Mouse (Mus musculus): ENCODE measurements at regions not wholly inside any gene's neighbourhood (a gene's known extent, or its start where the extent isn't known, plus 50 kb on each side); places are given as distances from the start of the nearest gene placed in this dataset.

DNA sequence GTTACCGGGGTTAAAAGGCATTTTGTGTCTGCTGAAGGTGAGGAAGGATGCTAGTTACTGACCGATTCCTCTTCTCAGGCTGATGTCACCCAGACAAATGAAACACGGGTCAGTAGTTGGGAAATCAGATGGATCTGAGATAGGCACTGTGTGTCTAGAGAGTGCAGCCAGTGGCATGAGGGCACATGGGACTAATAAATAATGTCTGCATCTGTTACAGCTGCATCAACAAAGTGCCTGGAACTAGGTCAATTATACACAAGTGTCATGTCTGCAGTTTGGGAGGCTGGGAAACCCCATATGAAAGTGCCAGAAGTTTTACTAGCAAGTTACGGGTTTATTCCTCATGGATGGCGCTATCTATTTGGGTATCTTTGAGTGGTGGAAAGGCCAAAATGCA is 68.8 kb downstream of the Cxcl12 start:
- no peak for DNase-seq

DNA sequence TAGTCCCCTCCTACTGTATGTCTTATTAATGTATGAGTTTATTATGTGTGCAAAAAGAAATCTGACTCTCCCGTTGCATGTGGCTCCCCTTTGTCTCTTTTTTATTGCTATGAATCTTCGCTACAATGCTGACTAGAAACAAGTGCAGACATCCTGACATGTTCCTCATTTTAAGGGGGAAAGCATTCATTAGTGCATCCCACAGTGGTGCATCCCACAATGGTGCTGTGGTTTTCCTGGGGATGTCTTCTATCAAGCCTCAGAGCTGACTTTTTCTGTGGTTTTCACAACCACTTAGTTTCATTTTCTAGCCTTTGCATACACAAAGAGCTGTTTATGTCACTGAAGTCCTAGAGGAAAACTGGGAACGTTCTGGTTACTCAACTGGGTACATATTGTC is 72.9 kb downstream of the Cxcl12 start:
- no peak for DNase-seq

DNA sequence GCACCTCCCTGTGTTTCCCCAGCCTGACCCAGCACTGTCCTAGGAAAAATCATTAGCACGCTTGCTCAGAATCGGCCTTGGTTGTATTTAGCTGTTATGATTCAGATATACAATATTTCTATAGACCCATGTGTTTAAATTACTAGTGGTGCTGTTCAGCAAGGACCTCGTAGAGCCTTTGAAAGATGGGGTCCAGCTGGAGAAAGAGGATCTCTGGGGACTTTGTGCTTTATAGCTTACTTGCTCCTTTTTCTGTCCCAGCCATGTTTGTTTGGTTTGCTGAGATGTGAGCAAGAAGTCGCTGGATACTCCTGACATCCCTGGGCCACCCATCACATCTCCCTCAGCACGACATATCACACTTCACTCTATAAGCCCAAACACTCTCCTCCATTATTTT is 77.1 kb downstream of the Cxcl12 start:
- no peak for DNase-seq

DNA sequence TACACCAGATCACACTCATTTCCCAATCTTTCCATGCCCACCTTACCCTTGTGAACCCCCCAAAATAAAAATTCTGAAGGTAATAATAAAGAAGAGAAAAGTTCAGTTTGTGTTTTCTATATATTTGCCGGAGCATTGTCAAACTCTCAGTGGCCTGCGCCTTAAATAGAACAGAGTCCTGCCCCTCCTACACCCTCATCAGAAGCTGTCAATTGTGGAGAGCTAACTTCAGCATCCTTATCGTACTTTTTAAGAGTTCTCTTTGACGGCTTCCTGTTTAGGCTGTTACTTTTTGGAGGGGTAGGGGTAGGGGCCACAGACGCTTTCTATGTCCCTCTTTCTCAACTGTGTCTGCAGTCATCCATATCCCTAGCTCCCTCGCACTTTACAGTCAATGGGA is 77.5 kb downstream of the Cxcl12 start:
- DNase-seq = no peak

DNA sequence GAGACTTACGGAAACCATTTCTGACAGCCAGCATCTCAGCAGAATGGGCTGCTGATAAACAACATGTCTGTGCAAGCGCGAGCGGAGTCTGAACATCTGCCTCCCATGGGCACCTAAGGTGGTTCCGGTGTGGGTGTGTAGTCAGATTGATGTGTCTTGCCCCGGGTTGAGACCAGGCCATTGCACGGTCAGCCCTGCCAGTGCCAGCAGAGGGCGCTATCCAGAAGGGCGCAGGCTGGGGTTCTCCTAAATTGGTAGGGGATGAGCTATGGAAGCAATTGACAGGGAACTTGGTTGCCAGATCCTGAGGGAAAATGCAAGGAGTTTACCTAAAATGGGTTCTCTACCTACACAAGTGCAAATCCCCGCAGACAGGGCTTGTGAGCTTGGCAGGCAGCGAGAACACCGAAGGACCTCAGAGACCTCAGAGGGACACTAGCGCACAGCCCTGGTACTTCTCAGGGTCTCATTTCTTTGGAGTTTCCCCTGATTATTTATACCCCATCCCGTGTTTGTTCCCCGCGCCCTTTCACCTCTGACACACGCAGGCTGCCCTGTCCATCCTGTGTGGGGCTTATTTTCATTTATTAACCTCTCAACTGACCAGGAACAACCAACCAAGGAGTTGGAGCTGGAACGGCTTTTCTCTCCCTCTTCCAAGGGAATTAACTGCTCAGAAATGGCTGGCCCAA is 81.0 kb downstream of the Cxcl12 start:
- DNase-seq = no peak

DNA sequence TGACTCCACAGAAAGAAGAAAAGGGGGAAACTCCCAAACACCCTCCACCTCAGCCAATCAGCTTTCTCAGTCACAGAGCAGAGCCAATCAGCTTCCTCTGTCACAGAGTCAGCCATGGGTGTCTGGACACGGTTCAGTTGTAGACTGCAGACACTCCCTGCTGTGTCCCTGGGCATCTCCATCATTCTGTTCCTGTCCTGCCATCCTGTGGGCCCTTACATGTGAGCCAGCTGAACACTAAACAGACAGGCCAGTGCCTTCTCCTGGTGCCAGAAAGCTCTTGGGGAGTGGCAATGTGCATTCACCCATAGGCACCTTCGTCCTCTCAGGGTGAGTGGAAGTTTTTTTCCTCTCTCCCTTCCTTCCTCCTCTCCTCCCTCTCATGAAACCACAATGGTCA is 81.7 kb downstream of the Cxcl12 start:
- DNase-seq = no peak

DNA sequence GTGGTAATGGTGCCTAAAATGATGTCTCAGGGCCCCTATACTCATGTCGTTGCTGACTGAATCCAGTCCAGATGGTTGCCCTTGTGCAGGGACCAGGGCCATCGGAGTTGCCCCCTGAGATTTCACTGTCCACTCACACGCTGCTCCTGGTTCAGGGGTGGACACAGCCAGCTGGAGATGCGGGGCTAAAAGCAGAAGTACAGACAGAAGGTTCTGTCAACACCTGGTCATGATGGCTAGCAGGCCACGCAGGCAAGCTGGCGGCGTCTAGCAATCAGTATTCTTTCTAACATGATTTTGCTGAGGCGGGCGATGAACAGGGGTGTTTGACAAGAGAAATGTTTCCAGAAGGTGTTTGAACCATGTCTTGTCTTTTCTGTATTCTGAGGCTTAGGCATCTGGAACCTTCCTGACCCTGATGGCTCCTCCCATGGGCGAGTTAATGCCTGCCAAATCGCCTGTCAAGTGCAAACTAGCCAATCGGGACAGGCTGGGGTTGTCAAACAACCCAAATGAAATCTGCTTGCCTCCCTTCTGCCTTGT is 83.1 kb downstream of the Cxcl12 start:
- DNase-seq = no peak

DNA sequence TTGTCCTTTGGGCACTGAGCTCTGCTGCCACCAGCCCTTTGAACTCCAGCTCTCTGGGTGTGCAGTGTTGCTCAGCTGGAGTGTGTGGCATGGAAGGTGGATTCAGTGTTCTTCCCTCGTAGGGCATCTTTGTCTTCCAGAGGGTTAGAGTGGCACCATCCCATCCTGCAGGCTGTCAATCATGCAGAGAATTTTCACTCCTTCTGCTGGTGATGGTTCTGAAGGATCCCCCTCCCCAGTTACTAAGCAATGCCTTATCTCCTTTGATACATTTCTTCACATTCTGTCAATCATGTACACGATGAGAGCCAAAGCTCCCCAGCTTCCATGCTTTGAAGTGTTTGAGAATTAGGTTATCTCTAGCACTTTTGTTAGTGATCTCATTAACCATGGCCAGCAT is 84.0 kb downstream of the Cxcl12 start:
- DNase-seq = no peak

DNA sequence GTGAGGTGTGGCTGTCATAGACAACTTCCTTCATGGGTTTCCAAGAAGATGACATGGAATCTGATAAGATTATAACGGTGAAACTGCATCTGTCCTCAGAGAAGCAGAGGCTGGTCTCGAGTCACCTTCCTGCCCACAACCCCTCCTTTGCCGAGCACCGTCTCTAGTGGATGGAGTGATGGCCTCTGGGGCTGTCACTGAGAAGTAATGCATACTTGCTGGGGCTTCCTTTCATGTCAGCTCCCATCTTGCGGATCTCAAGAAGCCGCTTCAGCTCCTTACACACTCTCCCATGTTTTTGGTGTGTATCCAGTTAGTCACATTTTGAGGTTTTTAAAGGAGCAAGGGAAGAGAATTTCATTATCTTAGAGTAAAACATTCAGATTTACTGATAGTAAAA is 84.7 kb downstream of the Cxcl12 start:
- DNase-seq = no peak

DNA sequence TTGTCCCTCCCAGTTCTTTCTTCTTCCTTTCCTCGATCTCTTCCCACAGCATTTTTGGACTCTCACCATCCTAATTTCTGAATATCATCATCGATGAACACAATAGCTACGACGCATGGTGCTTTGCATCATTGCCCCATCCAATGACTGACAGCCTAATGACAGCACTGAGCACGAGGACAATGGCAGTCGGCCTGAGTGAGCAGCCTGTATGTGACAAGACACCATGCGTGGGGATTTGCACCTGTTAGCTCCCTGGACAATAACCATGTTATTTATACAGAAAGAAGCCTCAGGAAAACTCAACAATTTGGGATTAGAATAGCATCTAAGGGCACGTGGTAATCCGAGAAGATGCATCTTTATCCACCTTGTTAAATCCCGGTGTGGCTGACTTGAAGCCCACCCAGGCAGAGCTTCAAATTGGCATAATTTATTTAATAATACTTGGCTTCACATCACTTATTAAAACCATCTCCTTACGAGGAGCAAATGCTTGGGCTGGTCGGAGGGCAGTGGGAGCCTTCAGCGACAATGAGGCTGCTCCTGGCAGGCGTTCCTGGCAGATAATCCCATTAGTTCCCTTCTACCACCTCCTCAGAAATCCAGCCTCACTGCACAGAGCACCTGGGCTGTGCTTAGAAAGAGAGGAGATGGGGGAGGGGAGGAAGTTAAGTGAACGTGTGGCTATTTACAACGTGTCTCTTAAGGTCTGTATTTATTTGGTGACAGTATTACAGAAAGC is 85.4 kb downstream of the Cxcl12 start:
- no peak for DNase-seq

DNA sequence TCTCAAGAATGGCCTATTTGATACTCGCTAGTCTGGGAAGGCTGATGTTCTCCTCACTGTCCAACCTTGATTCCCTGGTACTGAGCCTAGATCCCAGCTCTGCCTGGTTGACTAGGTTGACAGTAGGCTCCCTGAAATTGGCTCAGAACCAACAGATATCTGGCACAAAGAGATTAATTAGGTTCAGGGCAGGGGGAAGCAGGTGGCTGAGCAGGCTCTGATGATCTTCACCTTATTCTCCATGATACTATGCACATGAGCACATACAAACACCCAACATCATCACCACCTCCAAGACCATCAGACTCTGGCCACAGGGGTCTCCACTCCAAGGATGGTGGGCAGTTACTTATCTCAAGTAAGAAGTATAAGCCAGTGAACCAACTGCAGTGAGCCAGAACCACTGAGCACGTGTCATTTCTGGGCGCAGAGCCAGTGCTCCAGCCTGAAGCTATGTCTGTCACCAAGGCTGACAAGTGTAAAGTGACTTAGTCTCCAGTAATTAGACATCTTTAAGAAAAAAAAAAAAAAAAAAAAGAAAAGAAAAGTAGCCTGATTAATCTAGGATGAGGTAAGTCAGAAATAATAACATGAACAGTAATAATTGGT is 86.4 kb downstream of the Cxcl12 start:
- peak; percentile 20 for DNase-seq

DNA sequence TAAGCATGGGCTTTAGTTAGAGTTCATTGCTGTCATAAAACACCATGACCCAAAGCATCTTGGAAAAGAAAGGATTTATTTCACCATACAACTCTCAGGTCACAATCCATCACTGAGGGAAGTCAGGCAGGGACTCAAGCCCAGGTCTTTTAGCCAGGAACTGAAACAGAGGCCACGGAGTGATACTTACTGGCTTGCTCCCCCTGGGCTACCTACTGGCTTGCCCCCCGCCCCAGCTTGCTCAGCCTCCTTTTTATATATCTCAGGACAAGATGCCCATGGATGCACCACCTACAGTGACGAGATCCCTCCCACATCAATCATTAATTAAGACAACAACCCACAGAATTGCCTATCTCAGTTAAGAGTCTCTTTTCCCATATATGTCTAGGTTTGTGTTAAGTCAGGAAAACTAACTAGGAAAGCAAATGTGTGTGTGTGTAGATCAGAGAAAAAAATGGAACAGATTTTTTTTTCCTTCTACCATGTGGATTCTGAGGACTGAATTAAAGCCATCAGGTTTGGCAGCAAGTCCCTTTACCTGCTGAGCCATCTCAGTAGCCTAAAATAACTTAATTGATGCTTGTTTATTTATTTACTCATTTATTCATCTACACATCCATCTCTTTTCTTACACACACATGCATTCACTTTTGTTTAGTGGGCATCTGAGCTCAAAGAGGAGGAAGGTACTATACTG is 87.2 kb downstream of the Cxcl12 start:
- DNase-seq = no peak

DNA sequence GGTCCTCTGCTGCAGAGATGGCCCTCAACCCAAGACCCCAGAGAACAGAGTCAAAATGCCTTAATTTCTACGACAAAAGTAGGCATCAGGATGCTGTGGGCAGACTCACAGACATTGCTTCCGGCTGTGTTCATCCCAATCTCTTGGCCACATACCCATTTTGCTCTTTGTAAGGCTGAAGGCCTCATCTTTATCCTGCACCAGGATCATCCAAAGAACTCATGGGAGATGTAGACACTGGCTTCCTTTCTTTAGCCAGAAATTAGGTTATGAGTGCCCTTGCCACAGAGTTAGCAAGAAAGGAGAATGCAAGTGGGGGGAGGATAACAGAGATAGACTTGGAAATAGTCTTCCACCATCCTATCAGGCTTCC is 87.8 kb downstream of the Cxcl12 start:
- no peak for DNase-seq

DNA sequence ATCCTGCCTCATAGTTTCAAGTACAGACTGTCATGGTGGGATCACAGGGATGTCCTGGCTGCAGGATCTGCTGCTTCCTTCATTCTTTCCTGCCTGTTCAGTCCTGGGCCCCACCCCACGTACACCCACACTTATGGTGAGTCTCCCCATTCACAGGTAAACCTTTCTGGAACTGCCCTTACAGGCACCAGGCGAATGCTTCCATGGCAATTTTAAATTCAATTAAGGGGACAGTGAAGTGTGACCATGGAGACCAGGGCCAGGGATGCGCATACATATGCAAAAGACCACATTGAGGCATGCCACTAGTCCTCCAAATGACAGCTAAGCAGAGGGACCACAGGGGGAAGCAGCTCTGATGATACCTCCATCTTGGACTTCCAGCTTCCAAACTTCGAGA is 89.3 kb downstream of the Cxcl12 start:
- no peak for DNase-seq

DNA sequence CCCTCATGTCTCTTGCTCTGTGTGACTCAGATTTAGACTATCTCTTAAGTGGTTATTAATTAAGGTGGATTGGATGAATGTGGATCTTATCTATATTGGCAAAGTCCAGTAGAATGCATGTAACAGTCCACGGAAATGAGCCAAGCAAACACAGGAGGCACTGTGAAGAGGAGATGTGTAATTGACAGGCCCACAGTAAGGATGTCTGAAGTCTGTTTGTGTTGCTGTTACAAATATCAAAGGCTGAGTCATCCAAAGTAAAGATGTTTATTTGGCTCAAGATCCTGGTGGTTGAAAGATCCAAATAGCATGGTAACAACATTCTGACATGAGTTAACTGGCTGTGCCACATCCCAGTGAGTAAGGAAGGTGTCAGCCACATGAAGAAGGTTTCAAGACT is 99.6 kb downstream of the Cxcl12 start:
- DNase-seq = no peak

DNA sequence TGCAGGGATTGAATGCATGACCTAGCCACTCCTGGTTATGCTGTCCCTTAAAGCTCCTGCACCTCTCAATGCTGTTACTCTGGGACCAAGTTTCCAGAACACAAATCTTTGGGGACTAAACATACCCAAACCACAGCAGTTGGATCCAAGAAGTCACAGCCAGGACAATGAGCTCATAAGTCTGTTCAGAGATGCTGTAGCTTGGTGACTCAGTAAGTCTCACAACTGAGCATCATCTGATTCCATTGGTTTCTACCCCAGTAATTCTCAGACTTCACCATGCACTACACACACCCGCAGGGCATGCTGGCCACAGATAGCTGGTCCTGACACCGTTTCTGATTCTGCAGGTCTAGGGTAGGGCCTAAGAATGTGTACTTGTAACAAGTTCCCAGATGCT is 100.0 kb downstream of the Cxcl12 start:
- no peak for DNase-seq

DNA sequence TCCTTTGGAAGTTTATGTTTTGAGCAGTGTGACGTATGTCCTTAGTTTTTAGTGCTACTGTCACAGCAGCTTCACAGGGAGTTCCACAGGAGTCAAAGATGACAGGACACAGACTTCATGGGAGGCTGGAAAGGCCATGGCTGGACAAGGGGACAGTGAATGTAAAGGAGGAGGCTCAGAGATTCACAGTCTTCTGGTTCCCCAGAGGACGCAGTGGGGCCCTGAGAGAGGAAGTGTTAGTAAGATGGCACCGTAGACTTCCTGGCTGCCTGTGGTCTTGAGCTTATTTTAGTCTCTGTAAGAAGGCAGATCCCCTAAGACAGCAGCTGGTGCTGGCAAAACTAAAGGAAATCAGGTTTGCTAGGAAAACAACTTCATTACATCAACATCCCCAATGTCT is 101.9 kb downstream of the Cxcl12 start:
- DNase-seq = no peak

DNA sequence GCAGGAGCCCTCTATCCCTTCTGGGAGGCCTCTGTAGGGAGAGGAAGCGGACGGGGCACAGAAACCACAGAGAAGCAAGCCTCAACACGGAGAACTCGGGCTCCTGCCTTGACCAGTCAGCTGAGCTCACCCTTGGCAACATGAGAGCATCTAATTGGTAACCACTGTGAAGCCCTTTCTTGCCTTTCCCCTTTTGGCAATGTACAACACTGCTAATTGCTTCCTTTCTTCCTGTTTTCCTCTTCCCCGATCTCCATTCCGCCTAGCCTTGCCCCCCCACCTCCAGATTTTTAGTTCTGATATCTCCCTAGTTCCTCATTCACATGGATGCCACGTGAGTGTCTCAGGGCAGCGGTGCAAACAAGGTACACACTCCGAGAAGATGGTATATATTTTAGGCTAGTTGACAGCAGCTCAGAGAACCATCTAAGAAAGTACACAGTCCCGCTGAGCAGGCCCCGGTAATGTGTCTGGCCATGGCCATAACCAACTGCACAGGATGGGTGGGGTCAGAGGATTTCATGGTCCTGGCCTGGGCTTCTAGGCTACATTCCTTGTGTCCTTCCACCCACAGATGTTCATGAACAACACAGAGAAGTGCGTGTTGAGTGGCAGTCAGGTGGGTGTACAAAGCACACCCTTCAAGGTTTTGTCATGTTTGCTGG is 103.4 kb downstream of the Cxcl12 start:
- no peak for DNase-seq

DNA sequence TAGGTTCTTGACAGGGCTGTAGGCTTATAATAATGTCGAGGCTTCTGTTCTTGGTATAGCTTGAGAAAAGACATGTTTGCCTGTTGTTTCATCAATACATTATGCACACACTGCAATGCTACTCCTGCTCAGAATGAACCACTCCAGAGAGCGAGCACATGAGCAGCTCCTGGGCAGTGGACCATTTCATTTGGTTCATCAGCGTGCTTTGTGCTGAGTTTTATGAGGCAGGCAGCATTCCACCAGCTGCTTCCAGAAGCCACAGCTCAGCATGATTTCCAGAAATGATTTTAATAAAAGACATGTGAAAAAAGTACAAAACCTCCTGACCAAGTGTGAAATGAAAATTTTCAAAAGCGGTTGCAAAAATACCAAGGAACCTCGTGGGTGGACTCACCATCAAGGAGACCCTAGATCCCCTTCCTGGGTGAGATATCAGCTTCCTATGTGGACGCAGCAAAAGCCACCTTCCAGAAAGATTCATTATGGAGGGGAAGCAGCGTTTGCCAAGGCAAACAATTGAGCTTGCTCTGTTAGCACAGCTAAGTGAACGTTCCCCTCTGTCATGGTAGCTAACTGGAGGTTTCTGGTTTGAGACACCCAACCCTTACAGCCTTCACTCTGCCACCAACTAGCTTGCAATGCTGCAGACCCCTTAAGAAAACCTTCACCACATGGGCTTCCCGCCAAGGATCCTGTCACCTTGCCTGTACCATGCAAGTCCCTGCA is 104.1 kb downstream of the Cxcl12 start:
- no peak for DNase-seq

DNA sequence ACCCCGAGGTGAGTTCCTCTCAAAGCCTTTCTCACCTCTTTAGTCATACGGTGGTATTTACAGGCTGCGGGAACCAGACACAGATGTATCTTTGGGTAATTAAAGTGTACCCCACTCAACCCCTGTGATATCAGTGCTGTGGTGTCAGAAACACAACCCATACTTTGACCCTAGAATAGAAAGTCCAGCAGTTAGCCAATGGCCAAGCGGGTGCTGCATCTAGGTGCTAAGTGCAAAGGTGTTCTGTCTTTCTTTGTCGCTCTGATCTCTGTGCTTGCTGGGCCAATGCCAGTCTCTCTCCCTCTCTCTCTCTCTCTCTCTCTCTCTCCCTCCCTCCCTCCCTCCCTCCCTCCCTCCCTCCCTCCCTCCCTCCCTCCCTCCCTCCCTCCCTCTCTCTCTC is 107.6 kb downstream of the Cxcl12 start:
- DNase-seq = no peak

DNA sequence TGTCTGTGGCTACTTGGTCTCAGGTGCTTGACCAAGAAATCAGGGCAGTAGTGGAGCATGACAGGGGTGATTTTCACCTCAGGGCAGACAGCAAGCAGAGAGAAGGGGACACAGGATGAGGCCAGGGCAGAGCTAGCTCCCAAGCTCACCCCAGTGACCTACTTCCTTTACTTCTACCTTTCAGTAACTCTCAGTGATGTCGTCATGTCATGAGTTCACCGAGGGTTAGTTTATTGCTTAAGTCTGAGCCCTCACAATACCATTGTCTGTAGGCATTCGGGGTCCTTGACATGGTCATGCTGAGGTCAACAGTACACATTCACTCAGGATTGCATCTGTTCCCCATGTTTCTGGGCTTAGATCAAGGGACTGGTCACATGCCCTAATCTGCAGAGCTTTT is 108.5 kb downstream of the Cxcl12 start:
- no peak for DNase-seq

DNA sequence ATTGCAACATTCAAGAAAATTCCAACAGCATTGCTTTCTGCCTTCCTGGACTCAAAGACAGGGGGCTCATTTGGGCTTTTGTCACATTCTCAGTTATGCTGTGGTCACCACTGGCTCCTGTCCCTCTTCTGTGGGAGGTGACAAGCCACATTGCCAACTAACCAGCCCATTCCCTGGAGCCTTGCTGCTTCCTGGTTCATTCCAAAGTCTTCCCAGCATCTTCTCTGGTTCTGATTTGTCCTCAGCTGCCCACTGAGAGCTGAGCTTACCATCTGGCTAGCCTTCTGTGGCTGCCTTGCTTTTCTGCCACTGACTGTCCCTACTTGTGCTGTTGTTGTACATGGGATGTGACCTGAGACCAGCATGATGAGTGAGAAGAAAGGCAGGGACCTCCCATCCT is 111.0 kb downstream of the Cxcl12 start:
- DNase-seq = no peak
